Mouse (Mus musculus): ENCODE measurements at regions not wholly inside any gene's neighbourhood (a gene's known extent, or its start where the extent isn't known, plus 50 kb on each side); places are given as distances from the start of the nearest gene placed in this dataset.
A peak's percentile ranks its signal among the peaks of the same experiment; 100 is the strongest.

- DNase-seq (ENCODE audit: low spot score): peak; percentile 51
Measured at GRCm38 (mm10) chr16:21274012-21274528, 69.5 kb downstream of the Ephb3 start.

GRCm38 (mm10) chr16:21277789-21278342 is 73.3 kb downstream of the Ephb3 start:
- DNase-seq (ENCODE audit: low spot score): peak; percentile 41

DNA sequence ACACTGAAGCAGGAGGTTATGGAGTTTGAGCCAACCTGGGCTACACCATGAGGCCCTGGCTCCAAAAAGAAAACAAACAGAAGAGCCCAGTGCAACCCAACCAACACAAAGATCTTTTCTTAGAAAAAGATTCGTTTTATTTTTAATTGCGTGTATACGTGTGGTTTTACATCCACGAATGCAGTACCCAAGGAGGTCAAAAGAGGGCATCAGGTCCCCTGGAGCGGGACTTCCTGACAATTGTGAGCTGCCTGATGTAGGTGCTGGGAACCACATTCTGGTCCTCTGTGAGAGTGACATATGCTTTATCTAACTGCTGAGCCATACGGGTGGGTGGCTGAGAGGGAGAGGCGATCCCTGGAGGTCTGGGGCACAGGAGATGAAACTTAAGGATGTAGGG is 73.8 kb downstream of the Ephb3 start:
- no peak for DNase-seq (ENCODE audit: low spot score)

DNA sequence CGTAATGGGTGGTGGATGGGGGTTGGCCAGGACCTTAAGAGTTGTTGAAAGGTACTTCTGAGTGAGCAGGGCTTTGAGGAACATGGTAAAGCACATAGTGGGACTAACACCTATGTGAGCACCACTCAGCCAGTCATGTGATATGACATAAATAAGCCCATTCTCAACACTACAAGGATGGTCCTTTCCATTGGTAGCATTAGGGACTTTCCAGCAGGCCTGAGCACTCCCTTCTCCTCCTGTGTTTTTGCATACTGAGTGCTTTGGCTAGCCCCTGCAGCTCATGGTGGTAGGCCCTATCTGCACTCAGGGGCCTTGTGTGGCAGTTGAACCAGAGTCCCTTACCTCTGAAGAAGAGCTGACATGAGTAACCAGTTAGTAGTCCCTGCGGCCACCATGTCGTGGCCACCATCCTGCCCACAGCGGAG is 75.7 kb downstream of the Ephb3 start:
- no peak for DNase-seq (ENCODE audit: low spot score)

DNA sequence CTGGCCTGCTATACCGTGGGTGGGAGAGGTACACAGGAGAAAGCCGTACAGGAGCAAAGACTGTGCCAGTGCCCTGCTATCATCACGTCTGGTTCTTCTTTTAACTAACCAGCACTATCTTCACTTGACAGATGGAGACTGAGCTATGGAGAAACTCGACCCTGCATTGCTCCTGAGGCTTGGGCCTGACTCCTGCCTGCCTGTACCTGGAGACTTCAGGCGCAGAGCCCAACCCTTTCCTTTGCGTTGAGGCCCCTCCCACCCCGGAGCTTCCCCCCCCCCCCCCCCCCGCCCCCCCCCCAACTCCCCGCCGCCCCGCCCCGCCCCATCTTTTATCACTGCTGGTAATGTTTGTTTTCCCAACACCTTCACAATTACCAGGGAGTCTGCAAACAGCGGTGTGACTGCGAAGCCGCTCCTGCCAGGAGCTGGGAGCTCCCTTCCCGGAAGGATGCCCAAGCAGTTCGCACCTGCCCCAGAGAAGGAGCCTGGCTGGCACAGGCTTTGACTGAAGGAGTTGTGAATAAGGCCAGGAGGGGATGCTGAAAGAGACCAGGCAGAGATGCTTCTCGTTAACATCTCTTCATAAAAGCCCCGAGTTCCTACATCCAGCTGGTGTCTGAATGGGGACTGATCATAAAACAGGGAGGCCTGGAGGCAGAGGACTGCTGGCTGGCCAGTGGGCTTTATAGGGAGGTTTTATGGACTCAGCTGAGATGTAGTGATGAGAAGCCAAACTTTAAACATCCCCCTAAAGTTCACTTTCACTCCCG is 77.6 kb downstream of the Ephb3 start:
- no peak for DNase-seq (ENCODE audit: low spot score)

DNA sequence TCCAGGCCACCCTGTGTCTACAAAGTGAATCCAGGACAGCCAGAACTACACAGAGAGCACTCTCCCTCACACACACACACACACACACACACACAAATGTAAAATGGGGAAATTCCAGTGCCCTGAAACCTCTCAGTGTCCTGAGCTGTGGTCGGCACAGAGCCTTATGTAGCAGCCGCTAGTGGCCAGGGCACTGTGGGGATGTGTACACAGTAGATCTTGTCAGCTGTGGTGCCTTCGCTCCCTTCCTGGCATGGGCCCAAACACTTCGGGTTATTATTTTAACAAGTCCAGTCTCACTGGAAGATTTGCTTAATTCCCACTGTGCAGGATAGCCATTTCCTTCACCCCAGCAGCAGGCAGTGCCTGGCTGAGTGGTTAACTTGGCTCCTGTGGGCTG is 81.5 kb downstream of the Ephb3 start:
- DNase-seq (ENCODE audit: low spot score): no peak

DNA sequence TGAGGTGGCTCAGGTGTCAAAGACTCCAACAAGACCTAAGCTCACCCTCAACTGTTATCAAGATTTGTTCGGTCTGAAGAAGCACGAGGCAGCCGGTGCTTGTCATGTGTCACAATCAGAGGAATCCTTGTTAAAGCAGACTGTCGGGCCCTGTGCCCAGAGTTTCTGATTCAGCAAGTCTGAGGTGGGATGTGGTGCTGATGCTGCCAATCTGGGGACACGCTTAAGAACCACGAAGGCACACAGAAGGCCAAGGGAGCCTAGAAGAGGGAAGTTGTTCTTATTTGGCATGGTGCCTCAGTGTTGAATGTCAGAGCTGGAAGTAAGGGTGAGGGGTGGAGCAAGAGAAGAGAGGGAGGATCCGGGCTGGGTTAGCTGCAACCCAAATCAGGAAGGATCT is 85.0 kb downstream of the Ephb3 start:
- no peak for DNase-seq (ENCODE audit: low spot score)

DNA sequence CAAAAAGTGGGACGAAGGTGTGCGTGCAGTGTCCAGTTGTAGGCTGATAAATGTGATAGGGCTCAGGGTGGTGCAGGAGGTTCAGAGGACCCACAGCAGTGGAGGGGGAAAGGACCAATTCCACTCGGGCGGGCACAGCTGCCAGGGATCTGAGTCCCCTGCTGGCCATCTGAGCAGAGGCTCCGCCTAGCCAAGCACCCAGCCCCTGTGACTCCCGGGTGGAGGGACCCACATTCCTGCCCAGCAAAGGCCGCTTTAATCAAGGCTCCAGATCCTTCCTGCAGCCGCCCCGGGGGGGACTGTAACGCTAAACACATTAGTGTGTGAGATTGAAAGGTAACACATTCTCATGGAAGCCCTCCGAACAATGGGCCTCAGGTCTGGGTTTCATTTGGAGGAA is 88.5 kb downstream of the Ephb3 start:
- no peak for DNase-seq (ENCODE audit: low spot score)

DNA sequence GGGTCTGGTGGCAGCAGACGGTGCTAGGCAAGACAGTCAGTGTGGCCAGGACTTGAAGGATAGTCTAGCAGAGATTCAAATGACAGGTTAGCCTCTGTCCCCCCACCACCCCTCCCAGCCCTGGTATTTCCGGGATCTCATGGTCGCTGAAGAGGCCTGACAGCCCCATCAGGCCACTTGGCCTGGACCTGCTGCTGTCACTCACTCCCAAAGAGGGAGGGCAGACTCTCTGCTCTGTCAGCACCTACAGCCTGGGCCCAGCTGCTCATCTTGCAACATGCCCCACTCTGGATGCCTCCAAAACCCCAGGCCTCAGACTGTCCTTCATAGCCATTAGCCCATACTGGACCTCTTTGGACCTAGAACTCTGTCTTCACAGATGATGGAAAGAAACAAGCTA is 89.0 kb downstream of the Ephb3 start:
- peak; percentile 33 for DNase-seq (ENCODE audit: low spot score)

DNA sequence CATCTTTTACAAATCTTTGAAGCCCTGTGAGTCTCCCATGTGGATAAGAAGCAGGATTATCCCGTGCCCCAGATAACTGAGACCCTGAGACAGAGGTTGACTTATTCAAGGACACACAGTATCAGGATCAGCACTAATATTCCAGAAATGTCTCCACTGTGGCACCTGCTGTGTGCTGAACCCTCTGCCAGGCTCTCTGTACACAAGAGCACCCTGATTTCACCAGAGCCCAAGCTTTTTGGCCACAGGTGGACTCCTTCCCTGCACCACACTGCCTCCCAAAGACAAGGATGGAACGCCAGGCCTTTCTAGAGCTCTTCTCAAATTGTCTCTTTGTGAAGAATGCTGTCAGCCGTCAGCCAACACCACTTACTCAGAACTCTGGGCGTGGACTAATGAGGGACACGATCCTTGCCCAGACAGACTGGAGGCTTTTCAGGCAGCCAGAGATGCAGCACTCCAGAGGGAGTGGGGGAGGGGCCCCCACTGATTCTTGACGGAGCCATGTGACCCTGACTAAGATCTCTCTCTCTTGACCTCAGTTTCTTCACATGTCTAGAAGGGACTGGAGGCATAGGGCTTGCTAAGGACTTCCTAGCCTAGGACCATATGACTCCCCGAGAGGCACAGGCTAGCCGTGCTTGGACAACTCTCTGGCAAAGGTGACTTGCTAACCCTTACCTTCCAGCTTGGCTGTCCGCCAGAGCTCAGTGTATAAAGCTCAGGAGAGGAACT is 90.3 kb downstream of the Ephb3 start:
- peak; percentile 64 for DNase-seq (ENCODE audit: low spot score)

GRCm38 (mm10) chr16:21295956-21296733 is 91.6 kb downstream of the Ephb3 start:
- DNase-seq (ENCODE audit: low spot score): no peak

GRCm38 (mm10) chr16:21296786-21297185 is 92.2 kb downstream of the Ephb3 start:
- DNase-seq (ENCODE audit: low spot score): no peak

- DNase-seq (ENCODE audit: low spot score): no peak
Measured at GRCm38 (mm10) chr16:21298866-21299265, 94.3 kb downstream of the Ephb3 start.

- DNase-seq (ENCODE audit: low spot score): no peak
Measured at GRCm38 (mm10) chr16:21305859-21306258, 101.3 kb downstream of the Ephb3 start.

DNA sequence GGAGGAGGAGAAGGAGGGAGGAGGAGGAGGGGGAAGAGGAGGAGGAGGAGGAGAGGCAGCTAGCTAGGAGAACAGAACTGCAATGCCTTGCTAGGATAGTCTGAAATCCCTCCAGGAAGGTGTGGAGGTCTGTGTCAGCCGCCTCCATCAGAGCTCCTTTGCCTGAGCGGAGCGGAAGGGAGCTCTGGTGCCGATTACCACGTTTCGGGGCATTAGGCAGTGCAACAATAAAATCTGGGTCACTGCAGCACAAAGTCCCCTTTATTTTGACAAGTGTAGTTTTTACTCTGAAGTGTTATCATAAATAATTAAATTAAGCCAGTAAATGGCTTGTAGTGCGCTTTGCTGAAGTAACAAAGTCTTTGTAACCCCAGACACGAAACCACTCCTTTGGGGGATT is 104.0 kb downstream of the Ephb3 start:
- DNase-seq (ENCODE audit: low spot score): no peak

DNA sequence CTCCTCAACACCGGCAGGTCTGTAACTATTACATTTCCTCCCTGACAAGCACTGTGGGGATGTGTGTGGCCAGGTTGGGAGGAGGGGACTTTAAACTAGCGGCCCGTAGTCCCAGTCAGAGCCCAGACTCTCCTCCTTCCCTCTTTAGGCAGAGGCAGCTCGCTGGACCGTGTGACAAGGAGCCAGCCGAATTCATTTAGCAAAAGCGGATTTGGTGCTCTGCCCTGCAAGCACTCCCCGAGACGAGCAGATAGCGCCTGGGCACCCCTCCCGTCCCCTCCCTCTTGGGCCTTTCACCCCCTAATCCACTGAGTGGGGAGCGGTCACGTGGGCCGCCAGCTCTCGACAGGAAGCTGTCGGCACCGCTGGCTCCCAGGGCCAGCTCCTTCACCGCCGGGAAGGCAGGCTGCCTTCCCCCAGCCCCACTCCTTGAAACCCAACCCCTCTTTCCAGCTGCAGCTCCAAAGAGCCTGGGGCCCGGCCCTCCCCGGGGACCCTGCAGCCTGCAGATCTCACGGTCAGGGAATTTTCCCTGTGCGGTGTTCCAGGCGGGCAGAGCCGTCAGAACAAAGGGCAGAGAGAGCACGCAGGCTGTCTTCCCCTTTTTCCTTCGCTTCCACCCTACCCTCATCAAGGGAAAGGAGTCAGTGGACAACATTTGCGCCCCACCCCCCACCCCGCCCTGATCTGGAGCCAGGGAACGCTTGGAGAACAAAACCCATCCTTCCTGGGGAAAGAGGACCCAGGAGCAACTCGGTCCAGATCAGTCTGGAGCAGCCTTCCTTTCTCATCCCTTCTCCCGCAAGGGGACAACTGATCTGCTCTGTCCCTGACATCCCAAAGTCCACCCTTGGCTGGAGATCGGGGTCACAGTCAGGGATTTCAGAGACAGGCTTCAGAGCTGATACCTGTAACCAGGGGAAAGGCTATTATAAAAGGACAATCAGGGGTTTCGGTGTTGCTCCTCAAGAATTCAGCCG is 106.4 kb downstream of the Ephb3 start:
- DNase-seq (ENCODE audit: low spot score): peak; percentile 78

GRCm38 (mm10) chr16:21311781-21312180 is 107.2 kb downstream of the Ephb3 start:
- DNase-seq (ENCODE audit: low spot score): no peak

- DNase-seq (ENCODE audit: low spot score): no peak
Measured at GRCm38 (mm10) chr16:21315751-21316151, 107.2 kb upstream of the Vps8 start.

- no peak for DNase-seq (ENCODE audit: low spot score)
Measured at GRCm38 (mm10) chr16:21318009-21318639, 104.8 kb upstream of the Vps8 start.

GRCm38 (mm10) chr16:21318640-21319365 is 104.1 kb upstream of the Vps8 start:
- no peak for DNase-seq (ENCODE audit: low spot score)
